Mouse (Mus musculus) liver, postnatal 0 days (tissue): Measurements from ENCODE around the gene Gm3002.
"Not testable (repeated sequence)": the region's sequence is repeated elsewhere in the genome, so short reads cannot be mapped to it uniquely, and the experiment has no call there.

Experiments used
- CTCF ChIP-seq: sonication (generic); IDR thresholded peaks from 2 replicates; pipeline ENCODE4 v1.5.1; 2016; ENCODE audit warnings: antibody characterized with exemption, low read depth
- EP300 ChIP-seq: IDR thresholded peaks from 2 replicates; pipeline ENCODE4 v1.6.1; 2016; ENCODE audit warnings: antibody characterized with exemption, low read depth, mild to moderate bottlenecking

DNA sequence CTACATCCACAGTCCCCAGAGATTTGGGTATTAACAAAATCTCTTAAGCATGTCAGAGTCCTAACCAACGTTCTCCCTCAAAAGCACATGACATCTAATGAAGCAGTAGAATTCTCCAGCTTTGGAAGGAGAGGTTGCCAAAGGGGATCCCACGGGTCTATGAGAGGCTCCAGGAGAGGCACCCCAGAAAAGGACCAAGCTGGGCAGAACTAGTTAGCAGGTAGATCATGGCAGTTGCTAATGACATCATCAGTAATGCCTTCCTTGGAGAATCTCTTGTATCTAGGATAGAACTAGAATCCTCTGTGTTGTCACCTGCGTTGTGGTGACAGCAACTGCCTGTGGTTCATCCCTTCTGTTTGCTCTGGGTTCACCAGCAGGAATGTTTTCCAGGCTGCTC is 188.2 kb downstream of the Gm3002 start, which contains the start of gene Gm3099:
- TF ChIP-seq CTCF, EP300: not testable (repeated sequence)
